Mouse (Mus musculus) limb, embryonic 15.5 days (tissue): ENCODE measurements around the gene Rps6ka5. TPM values are rescaled to one million over a fixed set of nuclear protein-coding genes. Genes with fewer than 3 reads are reported as not detected.

Experiments used
- ATAC-seq: fragments of 200-750 bp; cut with Nextera tagmentation; 2 replicates; pipeline ENCODE4 v1.8.0; 2017; ENCODE audit warnings: low read depth, moderate TSS enrichment; ENCODE audit not compliant: insufficient number of reproducible peaks, low FRiP score, low TSS enrichment
- H3K27ac ChIP-seq: fragments of 300-500 bp; sonication (generic); 2 replicates; pipeline ENCODE4 v1.5.1; 2015; ENCODE audit warnings: moderate library complexity, mild to moderate bottlenecking, inconsistent platforms
- H3K27me3 ChIP-seq: fragments of 300-500 bp; sonication (generic); 2 replicates; pipeline ENCODE4 v1.6.1; 2015; ENCODE audit warnings: inconsistent platforms
- H3K36me3 ChIP-seq: fragments of 300-500 bp; sonication (generic); 2 replicates; pipeline ENCODE4 v1.6.1; 2015; ENCODE audit warnings: inconsistent platforms
- H3K4me1 ChIP-seq: fragments of 300-500 bp; sonication (generic); 2 replicates; pipeline ENCODE4 v1.6.1; 2015; ENCODE audit warnings: inconsistent platforms
- H3K4me2 ChIP-seq: fragments of 300-500 bp; sonication (generic); 2 replicates; pipeline ENCODE4 v1.6.1; 2015; ENCODE audit warnings: mild to moderate bottlenecking, inconsistent platforms
- H3K4me3 ChIP-seq: fragments of 300-500 bp; sonication (generic); 2 replicates; pipeline ENCODE4 v1.5.1; 2015; ENCODE audit warnings: mild to moderate bottlenecking, inconsistent platforms
- H3K9ac ChIP-seq: fragments of 300-500 bp; sonication (generic); 2 replicates; pipeline ENCODE4 v1.6.1; 2015; ENCODE audit warnings: inconsistent platforms
- H3K9me3 ChIP-seq: fragments of 300-500 bp; sonication (generic); 2 replicates; pipeline ENCODE4 v1.6.1; 2016; ENCODE audit warnings: inconsistent platforms
- WGBS: fragments of 180-500 bp; shearing (Covaris S2); methylation state at CpG from one replicate; pipeline ENCODE4 v1.1.7; 2015; 5-methylcytosine and 5-hydroxymethylcytosine counted together
- polyA plus RNA-seq: library from polyadenylated mRNA; unstranded; fragments of >200 nt; fragmentation: Nextera tagmentation; extraction: Ambion mirVana; gene quantifications from 2 replicates; pipeline ENCODE4 v1.2.1, GENCODE M21; 2015

Rps6ka5 gene
- polyA plus RNA-seq, 1 experiment from 2014 or later = 4.8 TPM

- WGBS = 1% methylated on average over 70 of the region's 76 CpGs
- Histone ChIP-seq H3K4me3 (peak overlapping the region; percentile 89), H3K4me2 (peak overlapping the region; percentile 81), H3K36me3 (peaks cover 3% of the 10 kb centered on the region; the same call in 1 of the 2 replicates), H3K27ac (peak overlapping the region; percentile 79), H3K4me1 (peaks cover 24% of the 10 kb centered on the region), H3K27me3 (no peaks in the 10 kb centered on the region), H3K9me3 (no peaks in the 10 kb centered on the region), H3K9ac (peak overlapping the region; percentile 97)
- 0 out of 2 replicates have a peak, but pooled peaks have one; percentile 45 for ATAC-seq
Observed at GRCm38 (mm10) chr12:100520077-100520793, 206.5 kb downstream of the Rps6ka5 start.

- Histone ChIP-seq H3K9ac (peak overlapping the region; percentile 97), H3K4me2 (peak overlapping the region; percentile 81), H3K36me3 (peaks cover 3% of the 10 kb centered on the region; the same call in 1 of the 2 replicates), H3K9me3 (no peaks in the 10 kb centered on the region), H3K27me3 (no peaks in the 10 kb centered on the region), H3K4me1 (peaks cover 24% of the 10 kb centered on the region), H3K4me3 (peak overlapping the region; percentile 89), H3K27ac (no peak overlapping the region; the same call in 1 of the 2 replicates)
- 37% methylated on average over 7 of the region's 7 CpGs for WGBS
- no peak for ATAC-seq
Observed at GRCm38 (mm10) chr12:100519684-100520076, 207.1 kb downstream of the Rps6ka5 start.

GRCm38 (mm10) chr12:100517371-100517770, 209.4 kb downstream of the Rps6ka5 start:
- no peak overlapping the region for H3K4me2 ChIP-seq
- H3K27me3 ChIP-seq = no peaks in the 10 kb centered on the region
- no peak overlapping the region for H3K27ac ChIP-seq
- peaks cover 33% of the 10 kb centered on the region for H3K4me1 ChIP-seq
- ATAC-seq = no peak
- H3K9ac ChIP-seq = no peak overlapping the region
- 92% methylated on average over 9 of the region's 9 CpGs for WGBS
- peaks cover 7% of the 10 kb centered on the region; the same call in 1 of the 2 replicates for H3K36me3 ChIP-seq
- H3K9me3 ChIP-seq = no peaks in the 10 kb centered on the region
- H3K4me3 ChIP-seq = no peak overlapping the region

- ATAC-seq = no peak
- no peak overlapping the region for H3K4me2 ChIP-seq
- no peaks in the 10 kb centered on the region for H3K9me3 ChIP-seq
- 92% methylated on average over 1 of the region's 1 CpGs for WGBS
- H3K9ac ChIP-seq = no peak overlapping the region
- H3K36me3 ChIP-seq = peaks cover 9% of the 10 kb centered on the region
- no peaks in the 10 kb centered on the region for H3K27me3 ChIP-seq
- H3K4me1 ChIP-seq = peaks cover 33% of the 10 kb centered on the region
- H3K4me3 ChIP-seq = no peak overlapping the region
- H3K27ac ChIP-seq = no peak overlapping the region
Observed at GRCm38 (mm10) chr12:100516161-100516838, 210.5 kb downstream of the Rps6ka5 start.

- H3K4me3 ChIP-seq = no peak overlapping the region
- H3K9ac ChIP-seq = no peak overlapping the region
- no peaks in the 10 kb centered on the region for H3K9me3 ChIP-seq
- no peak overlapping the region for H3K27ac ChIP-seq
- H3K4me2 ChIP-seq = no peak overlapping the region
- H3K4me1 ChIP-seq = peaks cover 27% of the 10 kb centered on the region
- WGBS = 89% methylated on average over 4 of the region's 4 CpGs
- ATAC-seq = no peak
- H3K36me3 ChIP-seq = peaks cover 9% of the 10 kb centered on the region
- H3K27me3 ChIP-seq = no peaks in the 10 kb centered on the region
Observed at GRCm38 (mm10) chr12:100515493-100515892, 211.3 kb downstream of the Rps6ka5 start.

- H3K9me3 ChIP-seq = no peaks in the 10 kb centered on the region
- 70% methylated on average over 1 of the region's 1 CpGs for WGBS
- H3K4me2 ChIP-seq = no peak overlapping the region
- no peak overlapping the region for H3K4me3 ChIP-seq
- ATAC-seq = no peak
- H3K9ac ChIP-seq = no peak overlapping the region
- H3K4me1 ChIP-seq = peaks cover 24% of the 10 kb centered on the region
- H3K27me3 ChIP-seq = no peaks in the 10 kb centered on the region
- peaks cover 9% of the 10 kb centered on the region for H3K36me3 ChIP-seq
- H3K27ac ChIP-seq = no peak overlapping the region
Observed at GRCm38 (mm10) chr12:100514611-100515010, 212.2 kb downstream of the Rps6ka5 start.

GRCm38 (mm10) chr12:100513131-100513530, 213.7 kb downstream of the Rps6ka5 start:
- Histone ChIP-seq H3K27ac (no peak overlapping the region), H3K9ac (no peak overlapping the region), H3K36me3 (peaks cover 9% of the 10 kb centered on the region), H3K4me1 (peaks cover 11% of the 10 kb centered on the region; the same call in 1 of the 2 replicates), H3K4me2 (no peak overlapping the region), H3K9me3 (no peaks in the 10 kb centered on the region), H3K4me3 (no peak overlapping the region), H3K27me3 (no peaks in the 10 kb centered on the region)
- ATAC-seq = no peak
- 88% methylated on average over 5 of the region's 5 CpGs for WGBS

- H3K36me3 ChIP-seq = peaks cover 7% of the 10 kb centered on the region
- H3K9ac ChIP-seq = no peak overlapping the region
- H3K9me3 ChIP-seq = no peaks in the 10 kb centered on the region
- WGBS = 76% methylated on average over 9 of the region's 9 CpGs
- no peak for ATAC-seq
- no peaks in the 10 kb centered on the region for H3K27me3 ChIP-seq
- H3K27ac ChIP-seq = no peak overlapping the region
- peaks cover 8% of the 10 kb centered on the region; the same call in 1 of the 2 replicates for H3K4me1 ChIP-seq
- H3K4me3 ChIP-seq = no peak overlapping the region
- no peak overlapping the region for H3K4me2 ChIP-seq
Observed at GRCm38 (mm10) chr12:100512641-100513040, 214.1 kb downstream of the Rps6ka5 start.

GRCm38 (mm10) chr12:100509615-100510282, 217.0 kb downstream of the Rps6ka5 start:
- peaks cover 8% of the 10 kb centered on the region; the same call in 1 of the 2 replicates for H3K4me1 ChIP-seq
- no peak overlapping the region for H3K4me3 ChIP-seq
- H3K36me3 ChIP-seq = peaks cover 7% of the 10 kb centered on the region
- H3K9me3 ChIP-seq = no peaks in the 10 kb centered on the region
- ATAC-seq = no peak
- H3K4me2 ChIP-seq = no peak overlapping the region
- H3K27me3 ChIP-seq = no peaks in the 10 kb centered on the region
- H3K27ac ChIP-seq = no peak overlapping the region
- 71% methylated on average over 9 of the region's 9 CpGs for WGBS
- H3K9ac ChIP-seq = no peak overlapping the region

GRCm38 (mm10) chr12:100508668-100509067, 218.1 kb downstream of the Rps6ka5 start:
- H3K9ac ChIP-seq = no peak overlapping the region
- no peaks in the 10 kb centered on the region for H3K9me3 ChIP-seq
- H3K4me1 ChIP-seq = peaks cover 10% of the 10 kb centered on the region; the same call in 1 of the 2 replicates
- no peak for ATAC-seq
- no peaks in the 10 kb centered on the region for H3K27me3 ChIP-seq
- H3K4me2 ChIP-seq = no peak overlapping the region
- peaks cover 7% of the 10 kb centered on the region for H3K36me3 ChIP-seq
- H3K4me3 ChIP-seq = no peak overlapping the region
- 82% methylated on average over 5 of the region's 5 CpGs for WGBS
- no peak overlapping the region for H3K27ac ChIP-seq

GRCm38 (mm10) chr12:100505484-100505883, 221.3 kb downstream of the Rps6ka5 start:
- ATAC-seq = no peak

More at GRCm38 (mm10) chr12:100505484-100505883, 221.3 kb downstream of the Rps6ka5 start:
- H3K4me1 ChIP-seq = 0 out of 2 replicates have a peak, but pooled peaks cover 4% of the 10 kb centered on the region
- H3K4me3 ChIP-seq = no peak overlapping the region
- no peaks in the 10 kb centered on the region; the same call in 1 of the 2 replicates for H3K36me3 ChIP-seq
- no peak overlapping the region for H3K9ac ChIP-seq
- H3K4me2 ChIP-seq = no peak overlapping the region
- no peaks in the 10 kb centered on the region for H3K27me3 ChIP-seq
- 91% methylated on average over 1 of the region's 1 CpGs for WGBS
- no peak overlapping the region for H3K27ac ChIP-seq
- H3K9me3 ChIP-seq = no peaks in the 10 kb centered on the region
